Mouse (Mus musculus): ENCODE measurements around the gene St8sia4. TPM values are rescaled to one million over a fixed set of nuclear protein-coding genes. Genes with fewer than 3 reads are reported as not detected.
"Not testable (repeated sequence)": the region's sequence is repeated elsewhere in the genome, so short reads cannot be mapped to it uniquely, and the experiment has no call there.

The St8sia4 gene
- polyA plus RNA-seq, 1 experiment from 2014 or later = 50.2 TPM

DNA sequence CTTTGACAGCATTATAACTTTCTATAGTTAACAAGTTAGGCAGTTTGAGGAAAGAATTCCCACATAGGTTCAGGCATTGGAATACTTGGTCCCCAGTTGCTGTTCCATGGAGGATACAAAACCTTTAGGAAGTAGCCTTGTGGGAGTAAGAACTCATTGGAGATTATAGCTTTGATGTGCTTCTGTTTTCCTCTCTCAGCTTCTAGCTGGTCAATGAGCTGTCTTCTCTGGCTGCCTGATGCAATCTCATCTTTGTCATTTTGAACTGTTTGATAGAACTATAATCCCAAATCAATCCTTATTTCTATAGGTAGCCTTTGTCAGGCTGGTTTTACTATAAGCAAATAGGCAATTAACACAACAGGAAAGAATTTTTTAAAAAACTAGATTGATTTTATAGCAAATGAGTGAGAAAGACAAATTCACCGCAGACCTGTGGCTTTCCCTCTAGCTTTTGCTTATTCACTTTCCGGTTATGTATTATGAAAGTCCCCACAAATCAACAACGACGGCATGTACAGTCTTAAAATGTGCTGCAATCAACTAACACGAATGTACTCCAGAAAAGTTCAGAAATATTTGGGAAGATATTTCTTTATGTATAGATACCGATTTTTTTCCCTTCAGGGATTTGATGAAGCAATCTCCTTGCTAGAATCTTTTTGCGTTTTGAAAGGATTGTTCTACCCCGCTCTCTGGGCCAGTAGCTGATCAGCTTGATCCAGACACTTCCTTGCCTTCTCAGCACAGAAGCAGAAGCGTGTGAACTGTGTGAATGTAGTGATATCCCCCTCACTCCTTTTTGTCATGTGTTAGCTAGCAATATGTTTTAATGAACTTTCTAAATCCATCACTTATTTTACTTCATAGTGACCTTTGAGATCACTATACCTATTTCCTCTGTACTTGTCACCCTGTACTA is 94.5 kb downstream of the St8sia4 start:
- 95% methylated on average over 9 of the region's 9 CpGs for WGBS
- no peak overlapping the region for H3K4me2 ChIP-seq (replicated peaks)
- H3K4me3 ChIP-seq (replicated peaks; ENCODE audit: low read length) = no peak overlapping the region
- no peak for DNase-seq (ENCODE audit: low spot score)
- no peak overlapping the region for H3K27ac ChIP-seq
- H3K9ac ChIP-seq = no peak overlapping the region
- H3K9me3 ChIP-seq (ENCODE audit: control insufficient read depth, low read length) = no peaks in the 10 kb centered on the region
- no peak for ATAC-seq (ENCODE audit: low FRiP score)
- H3K4me1 ChIP-seq (replicated peaks; ENCODE audit: control insufficient read depth, insufficient read depth, low read length) = no peaks in the 10 kb centered on the region
- H3K27me3 ChIP-seq (ENCODE audit: control insufficient read depth, insufficient read depth, low read length) = no peaks in the 10 kb centered on the region
- H3K36me3 ChIP-seq (replicated peaks; ENCODE audit: control insufficient read depth, insufficient read depth) = no peaks in the 10 kb centered on the region

DNA sequence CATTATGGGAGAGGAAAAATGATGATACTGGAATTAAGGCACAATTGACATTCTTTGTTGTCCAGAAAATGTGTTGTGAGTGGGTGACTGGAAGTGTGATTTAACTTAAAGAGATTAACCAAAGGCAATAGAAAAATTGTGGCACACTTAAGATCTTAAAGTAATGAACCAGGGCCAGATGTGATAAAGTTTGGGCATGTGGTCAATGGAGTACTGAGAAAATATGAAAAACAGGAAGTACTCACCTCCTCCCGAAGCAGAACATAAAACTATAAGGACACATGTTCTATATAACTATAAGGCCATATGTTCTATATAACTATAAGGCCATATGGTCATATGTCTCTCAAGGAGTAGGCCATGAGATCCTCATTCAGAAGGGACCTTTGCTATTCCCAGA is 96.3 kb downstream of the St8sia4 start:
- ATAC-seq (ENCODE audit: low FRiP score) (no peak), DNase-seq (ENCODE audit: low spot score) (no peak)
- no peak overlapping the region for H3K9ac ChIP-seq
- no peaks in the 10 kb centered on the region for H3K9me3 ChIP-seq (ENCODE audit: control insufficient read depth, low read length)
- H3K4me2 ChIP-seq (replicated peaks) = no peak overlapping the region
- no peak overlapping the region for H3K27ac ChIP-seq
- H3K4me3 ChIP-seq (replicated peaks; ENCODE audit: low read length) = no peak overlapping the region
- 83% methylated on average over 1 of the region's 1 CpGs for WGBS
- no peaks in the 10 kb centered on the region for H3K27me3 ChIP-seq (ENCODE audit: control insufficient read depth, insufficient read depth, low read length)
- H3K36me3 ChIP-seq (replicated peaks; ENCODE audit: control insufficient read depth, insufficient read depth) = no peaks in the 10 kb centered on the region
- no peaks in the 10 kb centered on the region for H3K4me1 ChIP-seq (replicated peaks; ENCODE audit: control insufficient read depth, insufficient read depth, low read length)

DNA sequence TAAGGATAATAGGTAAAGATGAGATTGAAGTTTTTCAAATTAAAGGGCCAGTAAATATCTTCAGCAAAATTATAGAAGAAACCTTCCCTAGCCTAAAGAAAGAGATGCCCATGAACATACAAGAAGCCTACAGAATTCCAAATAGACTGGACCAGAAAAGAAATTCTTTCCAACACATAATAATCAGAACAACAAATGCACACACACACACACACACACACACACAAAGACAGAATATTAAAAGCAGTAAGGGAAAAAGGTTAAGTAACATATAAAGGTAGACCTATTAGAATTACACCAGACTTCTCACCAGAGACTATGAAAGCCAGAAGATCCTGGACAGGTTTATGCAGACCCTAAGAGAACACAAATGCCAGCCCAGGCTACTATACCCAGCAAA is 112.8 kb downstream of the St8sia4 start:
- H3K4me2 ChIP-seq (replicated peaks); H3K27me3 ChIP-seq (ENCODE audit: control insufficient read depth, insufficient read depth, low read length); H3K9ac ChIP-seq; H3K27ac ChIP-seq; H3K4me3 ChIP-seq (replicated peaks; ENCODE audit: low read length); ATAC-seq (ENCODE audit: low FRiP score); DNase-seq (ENCODE audit: low spot score); H3K9me3 ChIP-seq (ENCODE audit: control insufficient read depth, low read length); H3K4me1 ChIP-seq (replicated peaks; ENCODE audit: control insufficient read depth, insufficient read depth, low read length); H3K36me3 ChIP-seq (replicated peaks; ENCODE audit: control insufficient read depth, insufficient read depth): not testable (repeated sequence)

DNA sequence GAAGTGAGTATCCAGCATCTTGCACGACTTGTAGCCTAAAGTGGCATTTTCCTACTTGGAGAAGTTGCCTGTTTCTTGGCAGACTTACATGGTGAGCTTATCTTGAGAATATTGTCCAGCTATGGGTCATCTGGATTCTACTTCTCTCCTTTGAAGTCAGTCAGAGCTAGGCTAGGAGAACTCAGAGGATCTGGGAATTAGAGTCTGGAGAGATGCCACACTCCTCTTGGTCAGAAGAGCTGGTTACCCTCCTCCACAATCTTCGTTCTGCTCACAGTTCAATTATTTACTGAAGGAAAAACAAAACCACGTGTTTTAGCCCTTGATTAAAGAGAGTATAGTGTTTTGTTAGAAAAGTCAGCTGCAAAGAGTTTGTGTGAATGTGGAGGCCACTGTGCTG is 125.9 kb downstream of the St8sia4 start:
- H3K4me2 ChIP-seq (replicated peaks) = no peak overlapping the region
- DNase-seq (ENCODE audit: low spot score) (no peak), ATAC-seq (ENCODE audit: low FRiP score) (no peak)
- H3K9ac ChIP-seq = no peak overlapping the region
- H3K4me3 ChIP-seq (replicated peaks; ENCODE audit: low read length) = no peak overlapping the region
- H3K27ac ChIP-seq = no peak overlapping the region
- H3K36me3 ChIP-seq (replicated peaks; ENCODE audit: control insufficient read depth, insufficient read depth) = no peaks in the 10 kb centered on the region
- WGBS = 64% methylated on average over 3 of the region's 3 CpGs
- H3K9me3 ChIP-seq (ENCODE audit: control insufficient read depth, low read length) = no peaks in the 10 kb centered on the region
- no peaks in the 10 kb centered on the region for H3K27me3 ChIP-seq (ENCODE audit: control insufficient read depth, insufficient read depth, low read length)
- no peaks in the 10 kb centered on the region for H3K4me1 ChIP-seq (replicated peaks; ENCODE audit: control insufficient read depth, insufficient read depth, low read length)

All from hindbrain, embryonic 14.5 days (tissue).